Mouse (Mus musculus) kidney, postnatal 25 days (tissue): ENCODE data around the gene Cdkn1a.

Experiments
- DNase-seq, 2 experiments: peaks; one replicate each; pipeline ENCODE4 v3.0.0; 2021; ENCODE audit warnings: mixed read lengths in 2 of 2

Cdkn1a gene

DNA sequence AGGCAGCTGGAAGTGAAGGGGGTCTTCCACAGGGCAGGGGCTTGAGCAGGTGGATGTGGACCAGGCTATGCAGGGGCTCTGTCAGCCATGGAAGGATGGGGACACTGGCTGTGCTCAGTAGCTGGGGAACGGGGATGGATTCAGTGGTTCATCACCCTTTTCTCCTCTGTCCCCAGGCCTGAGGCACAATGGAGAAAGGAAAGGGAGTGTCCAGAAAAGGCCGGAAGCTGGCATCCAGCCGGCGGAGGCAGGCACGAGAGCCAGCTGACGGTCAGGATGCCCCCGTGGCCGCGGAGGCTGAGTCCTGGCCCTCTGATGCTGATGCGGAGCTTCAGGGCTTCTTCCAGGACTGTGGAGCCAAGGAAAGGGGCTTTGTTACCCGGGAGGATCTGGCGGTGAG, 29.9 kb downstream of the Cdkn1a start:
- DNase-seq: peak; percentile 48 to 66

DNA sequence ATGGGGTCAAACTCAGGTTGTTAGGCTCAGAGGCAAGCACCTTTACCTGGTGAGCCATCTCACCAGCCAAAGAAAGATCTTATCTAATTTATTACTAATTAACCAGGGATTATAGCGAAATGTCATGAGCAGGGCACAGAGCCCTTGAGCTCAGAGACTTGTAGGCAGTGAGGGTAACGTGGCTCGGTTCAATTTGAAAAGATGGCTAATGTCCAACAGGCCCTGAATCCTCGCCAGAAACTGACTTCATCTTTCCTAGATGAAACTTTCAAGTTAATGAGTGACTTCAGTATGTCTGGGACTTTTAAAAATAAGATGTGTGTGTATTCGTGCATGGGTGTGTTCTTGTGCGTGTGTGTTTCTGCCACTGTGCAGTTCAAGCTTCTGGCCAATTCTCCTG, 32.0 kb downstream of the Cdkn1a start:
- peak; percentile 88 to 90 for DNase-seq

DNA sequence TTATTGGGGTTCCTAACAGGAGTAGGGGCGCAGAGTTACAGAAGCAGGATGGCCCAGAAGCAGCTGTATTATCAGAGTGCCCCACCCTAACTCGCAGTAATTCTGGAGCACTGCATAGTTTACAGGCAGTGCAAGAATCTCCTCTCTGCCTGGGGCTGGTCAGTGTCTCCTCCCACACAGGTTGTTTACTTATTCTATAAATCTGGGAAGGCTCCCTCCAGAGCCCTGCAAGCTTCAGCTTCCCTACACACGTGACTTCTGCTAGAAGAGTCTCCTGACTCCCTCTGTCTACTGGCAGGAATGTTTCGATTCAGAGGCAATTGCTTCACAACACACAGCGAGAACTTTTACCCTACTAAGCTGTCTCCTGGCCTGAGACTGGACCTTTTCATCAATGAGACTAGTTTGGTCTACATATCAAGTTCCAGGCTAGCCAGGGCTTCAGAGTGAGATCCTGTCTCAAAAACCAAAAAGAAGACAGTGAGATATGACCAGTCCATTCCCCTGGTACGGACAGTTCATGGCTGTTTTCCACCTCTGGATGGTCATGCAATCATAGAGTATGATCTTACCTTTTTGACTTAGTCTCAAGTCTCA, 32.9 kb downstream of the Cdkn1a start:
- peak; percentile 22 to 43 for DNase-seq

DNA sequence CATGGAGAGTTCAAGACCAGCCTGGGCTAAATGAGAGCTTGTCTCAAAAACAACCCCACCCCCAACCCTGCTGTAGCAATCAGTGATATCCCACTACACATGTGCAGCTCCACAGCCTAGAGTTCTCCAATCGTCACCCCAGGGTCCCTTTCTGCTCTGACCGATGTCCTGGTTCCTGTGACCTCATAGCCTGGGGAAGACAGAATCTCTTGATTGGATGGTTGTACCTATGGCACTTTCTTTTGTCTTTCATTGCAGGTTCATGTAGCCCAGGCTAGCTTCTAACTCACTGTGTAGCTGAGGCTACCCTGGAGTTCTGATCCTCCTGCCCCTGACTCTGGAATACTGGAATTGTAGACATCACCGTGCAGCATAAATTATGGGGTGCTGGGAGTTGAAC, 35.8 kb downstream of the Cdkn1a start:
- peak in 1 of 2 experiments; percentile 17 for DNase-seq

DNA sequence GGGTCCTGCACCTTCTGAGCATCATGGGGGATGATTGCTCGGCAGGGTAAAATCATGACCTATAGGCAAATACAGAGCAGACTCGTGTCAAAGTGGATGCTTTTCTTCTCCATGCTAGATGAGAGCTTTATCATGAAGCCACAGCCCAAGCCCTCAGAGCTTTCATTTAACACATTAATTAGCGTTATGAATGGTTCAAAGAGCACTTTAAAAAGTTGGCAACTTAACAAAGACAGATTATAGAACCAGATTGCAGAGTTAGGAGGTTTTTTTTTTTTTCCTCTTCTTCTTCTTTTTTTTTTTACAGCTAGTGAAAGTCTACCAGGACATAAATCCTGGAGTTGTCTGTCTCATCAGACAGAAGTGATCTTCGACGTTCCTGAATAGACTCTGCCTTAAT, 38.6 kb downstream of the Cdkn1a start:
- no peak for DNase-seq

DNA sequence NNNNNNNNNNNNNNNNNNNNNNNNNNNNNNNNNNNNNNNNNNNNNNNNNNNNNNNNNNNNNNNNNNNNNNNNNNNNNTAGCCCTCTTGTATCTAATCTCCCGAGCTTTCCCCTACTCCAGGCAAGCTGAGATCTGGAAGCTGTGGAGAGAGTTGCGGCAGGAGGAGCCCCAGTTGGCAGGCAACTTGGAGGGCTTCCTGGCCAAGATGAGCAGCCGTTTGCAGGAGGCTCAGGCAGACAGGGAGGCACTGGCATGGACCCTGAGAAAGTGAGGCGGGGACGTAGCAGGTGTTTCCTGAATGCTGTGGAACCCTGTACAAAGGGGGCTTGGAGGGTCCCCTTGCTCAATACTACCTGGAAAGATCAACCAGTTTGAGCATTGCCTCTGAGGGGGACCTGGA, 44.3 kb downstream of the Cdkn1a start:
- DNase-seq: no peak

DNA sequence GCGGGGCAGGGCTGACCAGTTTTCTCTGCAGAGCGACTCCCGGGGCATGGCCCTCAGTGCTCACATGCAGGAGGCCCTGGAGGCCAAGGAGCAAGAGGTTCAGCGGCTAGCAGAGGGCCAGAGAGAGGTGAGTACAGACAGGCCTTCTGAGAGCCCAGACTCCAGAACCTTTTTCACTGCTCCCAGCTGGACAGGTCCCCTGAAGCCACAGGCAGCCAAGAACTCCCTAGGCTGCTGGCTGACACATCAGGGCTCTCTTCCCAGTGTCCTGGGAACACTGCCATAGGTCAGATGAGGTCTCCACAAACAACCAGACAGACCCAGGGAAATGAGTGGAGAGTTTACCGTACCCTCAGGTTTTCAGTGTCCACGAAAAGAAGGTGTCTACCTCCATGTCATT, 45.5 kb downstream of the Cdkn1a start:
- peak; percentile 76 to 89 for DNase-seq

DNA sequence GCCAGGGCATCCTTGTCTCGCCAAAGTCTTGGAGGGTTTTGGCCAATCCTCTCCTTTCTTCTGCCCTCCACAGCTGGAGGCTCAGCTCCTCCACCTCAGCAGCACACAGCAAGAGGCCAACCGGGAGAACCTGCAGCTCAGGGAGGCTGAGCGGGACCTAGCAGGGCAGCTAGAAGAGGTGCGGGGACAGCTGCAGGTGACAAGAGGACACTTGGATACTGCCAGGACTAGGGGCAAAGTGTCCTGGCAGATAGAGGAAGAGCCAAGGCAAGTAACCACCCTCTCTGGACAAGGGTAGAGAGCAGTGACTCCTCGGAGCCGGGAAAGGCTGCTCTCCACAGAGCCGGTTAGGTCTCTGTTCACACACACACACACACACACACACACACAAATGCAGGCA, 47.1 kb downstream of the Cdkn1a start:
- no peak for DNase-seq

- peak in 1 of 2 experiments; percentile 26 for DNase-seq
Observed at GRCm38 (mm10) chr17:29141577-29141976, 50.8 kb downstream of the Cdkn1a start.

DNA sequence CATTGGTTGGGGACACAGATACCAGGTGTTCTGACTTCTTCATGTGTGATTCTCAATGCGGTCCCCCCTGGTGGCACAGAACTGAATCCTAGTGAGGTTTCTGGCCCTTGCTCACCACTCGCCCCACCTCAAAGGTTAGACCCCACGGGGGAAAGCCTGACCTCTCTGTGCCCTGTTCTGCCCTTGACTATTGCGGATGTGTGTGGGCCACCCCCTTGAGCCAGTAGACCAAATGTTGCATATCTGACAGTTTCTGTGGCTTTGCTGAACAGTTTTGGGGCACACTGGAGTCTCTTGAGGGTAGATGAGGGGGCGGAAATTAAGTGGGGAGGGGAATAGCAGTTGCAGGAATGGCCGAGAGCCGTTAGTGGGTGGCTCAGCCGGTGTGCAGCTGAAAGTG, 52.5 kb downstream of the Cdkn1a start:
- no peak for DNase-seq

- DNase-seq: no peak
Observed at GRCm38 (mm10) chr17:29145101-29145500, 54.3 kb downstream of the Cdkn1a start.

DNA sequence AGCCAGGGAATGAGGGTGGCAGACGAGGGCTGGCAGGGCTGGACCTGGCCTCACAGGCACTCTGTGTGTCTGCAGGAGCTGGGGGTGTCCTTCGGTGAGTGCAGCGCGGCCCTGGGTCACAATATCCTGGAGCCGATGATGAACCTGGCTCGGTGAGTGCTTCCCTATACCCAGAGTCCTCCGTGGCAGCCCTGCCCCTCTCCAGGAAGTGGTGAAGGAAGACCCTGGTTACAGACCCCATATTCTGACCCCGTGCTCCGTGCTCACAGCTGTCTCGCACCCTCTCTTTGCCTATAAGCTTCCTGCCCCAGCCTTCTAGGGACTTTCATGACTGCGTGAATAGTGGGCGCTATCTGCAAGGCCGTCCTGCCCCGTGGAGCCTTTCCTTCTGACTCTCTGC, 56.5 kb downstream of the Cdkn1a start:
- no peak for DNase-seq

- no peak for DNase-seq
Observed at GRCm38 (mm10) chr17:29147773-29148172, 57.0 kb downstream of the Cdkn1a start.

GRCm38 (mm10) chr17:29149766-29150165, 59.0 kb downstream of the Cdkn1a start:
- DNase-seq: no peak
